Mouse (Mus musculus) liver, postnatal 0 days (tissue): Measurements from ENCODE around the gene Ank.

Source experiments
- CTCF ChIP-seq: sonication (generic); IDR thresholded peaks from 2 replicates; pipeline ENCODE4 v1.5.1; 2016; ENCODE audit warnings: antibody characterized with exemption, low read depth
- EP300 ChIP-seq: IDR thresholded peaks from 2 replicates; pipeline ENCODE4 v1.6.1; 2016; ENCODE audit warnings: antibody characterized with exemption, low read depth, mild to moderate bottlenecking

DNA sequence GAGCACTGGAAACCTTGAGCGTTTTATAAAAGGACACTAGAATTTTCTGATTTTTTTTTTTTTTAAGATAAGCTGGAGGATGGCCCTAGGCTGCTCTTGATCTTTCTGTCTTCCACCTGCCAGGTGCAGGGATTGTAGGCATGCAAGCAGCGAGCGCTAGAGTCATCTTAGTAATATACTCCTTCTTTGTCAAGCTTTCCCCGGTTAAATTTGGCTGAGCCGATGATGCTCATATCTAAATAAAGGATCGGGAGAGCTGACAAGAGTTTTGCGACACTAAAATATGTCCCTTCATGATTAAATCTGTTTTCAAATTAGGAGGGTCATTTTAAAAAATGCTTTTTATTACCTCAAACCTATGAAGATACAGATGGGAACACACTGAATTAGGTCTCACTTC, 69.7 kb downstream of the Ank start:
- TF ChIP-seq CTCF (no peak), EP300 (no peak)
